Mouse (Mus musculus) lung, postnatal 0 days (tissue): ENCODE data around the gene Tmem62.
"Not testable (repeated sequence)": the region's sequence is repeated elsewhere in the genome, so short reads cannot be mapped to it uniquely, and the experiment has no call there.

Source experiments
- CTCF ChIP-seq: IDR thresholded peaks from 2 replicates; pipeline ENCODE4 v1.5.1; 2016; ENCODE audit warnings: antibody characterized with exemption, mild to moderate bottlenecking
- EP300 ChIP-seq: IDR thresholded peaks from 2 replicates; pipeline ENCODE4 v1.6.1; 2016; ENCODE audit warnings: antibody characterized with exemption, mild to moderate bottlenecking, control low read depth

DNA sequence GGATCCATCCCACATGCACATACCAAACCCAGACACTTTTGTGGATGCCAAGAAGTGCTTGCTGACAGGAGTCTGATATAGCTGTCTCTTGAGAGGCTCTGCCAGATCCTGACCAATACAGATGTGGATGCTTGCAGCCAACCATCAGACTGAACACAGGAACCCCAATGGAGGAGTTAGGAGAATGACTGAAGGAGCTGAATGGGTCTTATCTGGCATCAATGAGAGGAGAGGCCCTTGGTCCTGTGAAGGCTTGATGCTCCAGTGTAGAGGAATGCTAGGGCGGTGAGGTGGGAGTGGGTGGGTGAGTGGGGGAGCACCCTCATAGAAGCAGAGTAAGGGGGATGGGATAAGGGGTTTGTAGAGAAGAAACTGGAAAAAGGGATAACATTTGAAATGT is 62.0 kb downstream of the Tmem62 start:
- TF ChIP-seq CTCF, EP300: not testable (repeated sequence)
